Mouse (Mus musculus) midbrain, embryonic 10.5 days (tissue): ENCODE data around the gene Dgcr8. TPM values are rescaled to one million over a fixed set of nuclear protein-coding genes. Genes with fewer than 3 reads are reported as not detected.
A peak's percentile ranks its signal among the peaks of the same experiment; 100 is the strongest.

Source experiments
- DNase-seq: peaks from one replicate; pipeline ENCODE4 v3.0.0-alpha.2; 2017; ENCODE audit warnings: low spot score
- H3K27ac ChIP-seq: fragments of 300-500 bp; sonication (generic); replicated peaks from 2 replicates; pipeline ENCODE4 v1.5.1; 2016; ENCODE audit warnings: mild to moderate bottlenecking
- H3K27me3 ChIP-seq: fragments of 300-500 bp; sonication (generic); 2 replicates; pipeline ENCODE4 v1.6.1; 2016; ENCODE audit warnings: low read depth, mild to moderate bottlenecking; ENCODE audit not compliant: poor library complexity, severe bottlenecking
- H3K36me3 ChIP-seq: fragments of 300-500 bp; sonication (generic); 2 replicates; pipeline ENCODE4 v1.6.1; 2016; ENCODE audit warnings: mild to moderate bottlenecking, moderate library complexity
- H3K4me1 ChIP-seq: fragments of 300-500 bp; sonication (generic); 2 replicates; pipeline ENCODE4 v1.6.1; 2016
- H3K4me3 ChIP-seq: fragments of 300-500 bp; sonication (generic); 2 replicates; pipeline ENCODE4 v1.5.1; 2016; ENCODE audit warnings: mild to moderate bottlenecking, moderate library complexity
- H3K9me3 ChIP-seq: fragments of 300-500 bp; sonication (generic); replicated peaks from 2 replicates; pipeline ENCODE4 v1.6.1; 2016; ENCODE audit warnings: mild to moderate bottlenecking
- WGBS: fragments of 180-500 bp; shearing (Covaris S2); methylation state at CpG from one replicate; pipeline ENCODE4 v1.1.7; 2016; 5-methylcytosine and 5-hydroxymethylcytosine counted together
- polyA plus RNA-seq: library from polyadenylated mRNA; unstranded; fragments of >200 nt; fragmentation: Nextera tagmentation; extraction: Ambion mirVana; gene quantifications from 2 replicates; pipeline ENCODE4 v1.2.1, GENCODE M21; 2016

Dgcr8 gene
- polyA plus RNA-seq, 1 experiment from 2014 or later, result 46.1 TPM

DNA sequence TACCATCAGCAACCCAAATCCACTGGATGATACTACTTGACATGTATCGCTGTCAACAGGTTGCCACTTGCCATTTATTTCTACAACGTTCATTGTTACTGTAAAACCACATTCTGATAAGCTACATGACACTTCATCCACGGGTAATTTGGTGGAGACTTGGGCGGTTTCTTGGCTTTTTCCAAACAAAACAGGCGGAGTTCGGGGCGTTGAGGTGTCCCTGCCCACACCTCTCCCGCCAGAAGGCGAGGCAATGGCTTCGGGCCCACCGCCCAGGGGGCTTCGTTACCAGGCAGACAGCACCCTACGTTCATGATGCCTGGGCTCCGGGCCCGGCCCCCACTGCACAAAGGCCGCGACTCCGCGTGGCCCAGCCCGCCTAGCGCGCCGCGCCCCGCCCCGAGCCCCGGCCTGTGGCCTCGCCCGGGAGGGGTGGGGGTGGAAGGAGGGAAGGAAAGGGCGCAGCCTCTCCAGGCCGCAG lies 425 bp downstream of the Dgcr8 start:
- no peaks in the 10 kb centered on the region for H3K27me3 ChIP-seq
- DNase-seq, result no peak
- peaks cover 38% of the 10 kb centered on the region for H3K36me3 ChIP-seq
- H3K27ac ChIP-seq, result peak overlapping the region; percentile 100
- peaks cover 29% of the 10 kb centered on the region for H3K4me1 ChIP-seq
- under 1% methylated on average over 30 of the region's 31 CpGs for WGBS
- peak overlapping the region; percentile 100 for H3K4me3 ChIP-seq
- no peaks in the 10 kb centered on the region for H3K9me3 ChIP-seq

GRCm38 (mm10) chr16:18288166-18288565 lies 880 bp downstream of the Dgcr8 start:
- WGBS, result 3% methylated on average over 4 of the region's 4 CpGs
- peak overlapping the region; percentile 100 for H3K4me3 ChIP-seq

GRCm38 (mm10) chr16:18275166-18275565 lies 13.9 kb downstream of the Dgcr8 start:
- Histone ChIP-seq H3K36me3 (peaks cover 100% of the 10 kb centered on the region), H3K9me3 (no peaks in the 10 kb centered on the region), H3K27me3 (no peaks in the 10 kb centered on the region), H3K4me3 (no peak overlapping the region), H3K4me1 (no peaks in the 10 kb centered on the region), H3K27ac (no peak overlapping the region)
- no peak for DNase-seq
- 82% methylated on average over 2 of the region's 2 CpGs for WGBS

More at GRCm38 (mm10) chr16:18288166-18288565, 880 bp downstream of the Dgcr8 start:
- Histone ChIP-seq H3K27ac (peak overlapping the region; percentile 100), H3K27me3 (no peaks in the 10 kb centered on the region), H3K4me1 (peaks cover 29% of the 10 kb centered on the region), H3K36me3 (peaks cover 42% of the 10 kb centered on the region), H3K9me3 (no peaks in the 10 kb centered on the region)
- peak; percentile 46 for DNase-seq

GRCm38 (mm10) chr16:18268182-18268581 lies 20.9 kb downstream of the Dgcr8 start:
- peaks cover 97% of the 10 kb centered on the region for H3K36me3 ChIP-seq
- no peak overlapping the region for H3K4me3 ChIP-seq
- DNase-seq, result no peak
- H3K9me3 ChIP-seq, result no peaks in the 10 kb centered on the region
- no peaks in the 10 kb centered on the region for H3K27me3 ChIP-seq
- WGBS, result 95% methylated on average over 5 of the region's 5 CpGs
- H3K27ac ChIP-seq, result no peak overlapping the region
- no peaks in the 10 kb centered on the region for H3K4me1 ChIP-seq

DNA sequence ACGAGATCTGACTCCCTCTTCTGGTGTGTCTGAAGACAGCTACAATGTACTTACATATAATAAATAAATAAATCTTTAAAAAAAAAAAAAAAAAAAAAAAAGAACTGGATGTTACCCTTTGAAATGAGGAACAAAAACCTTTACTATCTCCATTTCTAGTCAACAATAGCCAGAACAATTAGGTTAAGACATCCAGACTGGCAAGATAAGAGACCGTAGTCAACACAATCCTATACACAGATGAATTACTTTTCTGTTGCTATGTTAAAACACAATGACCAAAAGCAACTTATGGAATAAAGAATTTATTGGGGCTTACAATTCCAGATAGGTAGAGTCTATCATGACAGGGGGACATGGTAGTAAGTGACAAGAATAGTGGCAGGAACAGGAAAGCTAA lies 24.0 kb downstream of the Dgcr8 start:
- no peak for DNase-seq
- no peak overlapping the region for H3K4me3 ChIP-seq
- 95% methylated on average over 2 of the region's 2 CpGs for WGBS
- no peaks in the 10 kb centered on the region for H3K4me1 ChIP-seq
- H3K27me3 ChIP-seq, result no peaks in the 10 kb centered on the region
- H3K27ac ChIP-seq, result no peak overlapping the region
- H3K36me3 ChIP-seq, result peaks cover 97% of the 10 kb centered on the region
- no peaks in the 10 kb centered on the region for H3K9me3 ChIP-seq

- H3K27me3 ChIP-seq, result no peaks in the 10 kb centered on the region
- H3K4me3 ChIP-seq, result no peak within 1 kb of the TSS
- no peak within 1 kb of the TSS for H3K27ac ChIP-seq
- H3K4me1 ChIP-seq, result no peaks in the 10 kb centered on the region
- H3K36me3 ChIP-seq, result peaks cover 98% of the 10 kb centered on the region
- no peak for DNase-seq
- H3K9me3 ChIP-seq, result no peaks in the 10 kb centered on the region
- WGBS, result 93% methylated on average over 2 of the region's 2 CpGs
Measured at GRCm38 (mm10) chr16:18258221-18258620, 30.8 kb downstream of the Dgcr8 start, which contains the start of gene Gm49776. Gene Gm49776, minus strand, starts transcription at chr16:18258321.

DNA sequence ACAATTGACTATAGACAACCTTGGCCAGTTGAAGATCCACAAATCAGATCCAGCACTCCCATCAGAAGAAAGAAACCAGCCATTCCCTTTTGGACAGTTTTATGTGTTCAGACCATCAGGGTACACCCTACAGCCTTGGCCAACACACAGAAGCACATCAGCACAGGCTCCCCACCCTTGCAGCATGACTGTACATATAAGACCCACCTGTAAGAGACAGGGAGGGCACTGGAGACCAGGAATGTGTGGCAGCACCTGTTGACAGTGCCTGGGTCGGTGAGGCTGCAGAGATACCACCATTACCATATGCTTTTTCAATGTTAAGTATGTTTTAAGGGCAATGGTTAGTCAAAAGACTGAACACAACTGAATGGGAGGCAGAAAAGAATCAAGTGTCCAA lies 35.2 kb downstream of the Dgcr8 start:
- Histone ChIP-seq H3K9me3 (no peaks in the 10 kb centered on the region), H3K27me3 (no peaks in the 10 kb centered on the region), H3K27ac (no peak overlapping the region), H3K4me1 (peaks cover 28% of the 10 kb centered on the region), H3K4me3 (no peak overlapping the region), H3K36me3 (peaks cover 91% of the 10 kb centered on the region)
- no peak for DNase-seq
- 93% methylated on average over 1 of the region's 1 CpGs for WGBS

- peaks cover 28% of the 10 kb centered on the region for H3K4me1 ChIP-seq
- H3K9me3 ChIP-seq, result no peaks in the 10 kb centered on the region
- no peak overlapping the region for H3K4me3 ChIP-seq
- WGBS, result 83% methylated on average over 6 of the region's 6 CpGs
- H3K36me3 ChIP-seq, result peaks cover 81% of the 10 kb centered on the region
- DNase-seq, result no peak
- H3K27ac ChIP-seq, result no peak overlapping the region
- no peaks in the 10 kb centered on the region for H3K27me3 ChIP-seq
Measured at GRCm38 (mm10) chr16:18252736-18253135, 36.3 kb downstream of the Dgcr8 start.

- Histone ChIP-seq H3K4me3 (peak overlapping the region; percentile 78), H3K27me3 (no peaks in the 10 kb centered on the region), H3K36me3 (peaks cover 76% of the 10 kb centered on the region), H3K4me1 (peaks cover 41% of the 10 kb centered on the region), H3K9me3 (no peaks in the 10 kb centered on the region), H3K27ac (no peak overlapping the region; the same call in 1 of the 2 replicates)
- DNase-seq, result peak; percentile 43
- 83% methylated on average over 10 of the region's 10 CpGs for WGBS
Measured at GRCm38 (mm10) chr16:18250828-18251790, 37.9 kb downstream of the Dgcr8 start.

- peak overlapping the region; percentile 98 for H3K27ac ChIP-seq
- H3K4me3 ChIP-seq, result peak overlapping the region; percentile 78
- peaks cover 50% of the 10 kb centered on the region for H3K4me1 ChIP-seq
- DNase-seq, result no peak
- 62% methylated on average over 4 of the region's 4 CpGs for WGBS
- no peaks in the 10 kb centered on the region for H3K9me3 ChIP-seq
- H3K36me3 ChIP-seq, result peaks cover 76% of the 10 kb centered on the region
- H3K27me3 ChIP-seq, result no peaks in the 10 kb centered on the region
Measured at GRCm38 (mm10) chr16:18250231-18250630, 38.8 kb downstream of the Dgcr8 start.

DNA sequence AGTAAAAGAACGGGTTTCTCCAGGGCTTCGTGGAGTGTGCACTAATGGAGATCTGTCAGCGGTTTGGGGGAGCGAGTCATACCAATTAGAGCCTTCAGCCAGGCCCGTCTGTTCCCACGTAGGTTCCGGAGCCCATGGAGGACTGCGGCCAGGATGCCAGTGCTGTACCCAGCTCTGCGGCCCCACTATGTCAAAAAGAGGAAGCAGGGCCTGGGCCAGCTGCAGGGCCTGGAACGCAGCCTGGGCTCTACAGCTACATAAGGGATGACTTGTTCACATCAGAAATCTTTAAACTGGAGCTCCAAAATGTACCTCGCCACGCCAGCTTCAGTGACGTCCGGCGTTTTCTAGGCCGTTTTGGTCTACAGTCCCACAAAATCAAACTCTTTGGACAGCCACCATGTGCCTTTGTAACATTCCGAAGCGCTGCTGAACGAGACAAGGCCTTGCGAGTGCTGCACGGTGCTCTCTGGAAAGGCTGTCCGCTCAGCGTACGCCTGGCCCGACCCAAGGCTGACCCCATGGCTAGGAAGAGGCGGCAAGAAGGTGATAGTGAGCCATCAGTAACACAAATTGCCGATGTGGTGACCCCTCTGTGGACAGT lies 39.6 kb downstream of the Dgcr8 start:
- Histone ChIP-seq H3K27ac (peak overlapping the region; percentile 98), H3K36me3 (peaks cover 76% of the 10 kb centered on the region), H3K4me3 (peak overlapping the region; percentile 78), H3K9me3 (no peaks in the 10 kb centered on the region), H3K27me3 (no peaks in the 10 kb centered on the region), H3K4me1 (peaks cover 53% of the 10 kb centered on the region)
- WGBS, result 10% methylated on average over 27 of the region's 27 CpGs
- DNase-seq, result peak; percentile 52

GRCm38 (mm10) chr16:18248433-18249363 lies 40.3 kb downstream of the Dgcr8 start, which contains the start of the genes Trmt2a and Ranbp1:
Gene Trmt2a, plus strand, starts transcription at chr16:18248679.
Gene Ranbp1, minus strand, starts transcription at chr16:18248732.
- H3K27ac ChIP-seq, result peak within 1 kb of the TSS; percentile 98
- under 1% methylated on average over 100 of the region's 102 CpGs for WGBS
- peaks cover 76% of the 10 kb centered on the region for H3K36me3 ChIP-seq
- peak; percentile 99 for DNase-seq
- H3K4me1 ChIP-seq, result peaks cover 54% of the 10 kb centered on the region
- no peaks in the 10 kb centered on the region for H3K9me3 ChIP-seq
- H3K27me3 ChIP-seq, result no peaks in the 10 kb centered on the region
- H3K4me3 ChIP-seq, result peak within 1 kb of the TSS; percentile 78
